Mouse (Mus musculus) G1E (cell line): ENCODE results near the gene Zfp217. TPM values are rescaled to one million over a fixed set of nuclear protein-coding genes. Genes with fewer than 3 reads are reported as not detected.

Experiments used
- ATAC-seq: 2 replicates; pipeline ENCODE4 v1.8.0; 2016; ENCODE audit warnings: mild to moderate bottlenecking; ENCODE audit not compliant: insufficient number of reproducible peaks, poor library complexity, low FRiP score, severe bottlenecking; ENCODE audit errors: extremely low read depth
- DNase-seq: peaks from one replicate; pipeline ENCODE4 v3.0.0; 2012; ENCODE audit warnings: low spot score
- H3K27me3 ChIP-seq: 2 replicates; pipeline ENCODE4 v1.6.1; 2012; ENCODE audit warnings: mild to moderate bottlenecking, low read length, inconsistent platforms; ENCODE audit not compliant: insufficient read depth
- H3K36me3 ChIP-seq: replicated peaks from 2 replicates; pipeline ENCODE3; 2012; ENCODE audit warnings: mild to moderate bottlenecking, inconsistent platforms
- H3K4me1 ChIP-seq: 2 replicates; pipeline ENCODE4 v1.6.1; 2012; ENCODE audit warnings: low read depth, low read length, inconsistent platforms, mixed read lengths; ENCODE audit not compliant: insufficient read depth
- H3K4me3 ChIP-seq: 2 replicates; pipeline ENCODE4 v1.5.1; 2012; ENCODE audit warnings: low read depth, mild to moderate bottlenecking, inconsistent platforms, low read length, moderate library complexity, mixed read lengths
- H3K9me3 ChIP-seq: replicated peaks from 2 replicates; pipeline ENCODE4 v1.6.1; 2012; ENCODE audit warnings: inconsistent platforms
- CTCF ChIP-seq: IDR thresholded peaks from 2 replicates; pipeline ENCODE4 v1.5.1; 2012; ENCODE audit warnings: low read depth, low read length, inconsistent platforms, mixed read lengths
- GATA1 ChIP-seq: IDR thresholded peaks from 2 replicates; pipeline ENCODE4 v1.6.1; 2012; ENCODE audit warnings: borderline replicate concordance, low read length, inconsistent platforms, mixed read lengths
- GATA2 ChIP-seq: IDR thresholded peaks from 2 replicates; pipeline ENCODE4 v1.6.1; 2012; ENCODE audit warnings: low read depth, low read length, inconsistent platforms, borderline replicate concordance
- POLR2AphosphoS5 ChIP-seq: IDR thresholded peaks from 2 replicates; pipeline ENCODE4 v1.6.1; 2012; ENCODE audit warnings: low read depth, low read length, inconsistent platforms; ENCODE audit not compliant: insufficient replicate concordance
- TAL1 ChIP-seq: conservative IDR thresholded peaks from 2 replicates; pipeline ENCODE4 v1.6.1; 2012; ENCODE audit warnings: low read depth, low read length, inconsistent platforms, mixed read lengths
- polyA plus RNA-seq: library from polyadenylated mRNA; stranded (reverse); fragments of >175 nt; gene quantifications from 2 replicates; pipeline ENCODE4 v1.2.3, GENCODE M21; 2012
- total RNA-seq, 2 experiments: library from RNA; stranded (forward) in 1 of 2; stranded (reverse) in 1 of 2; fragments of 200-1000 nt in 1 of 2; fragments of >200 nt in 1 of 2; fragmentation: Nextera tagmentation in 1 of 2; gene quantifications; 2 replicates each; pipeline ENCODE4 v1.2.3; 2014 to 2017

Gene Zfp217
- total and polyA plus RNA-seq, 3 experiments = 22.0 to 46.2 (median 46.0) TPM

- Histone ChIP-seq H3K4me3 (peak overlapping the region; percentile 51; the same call in 1 of the 2 replicates), H3K4me1 (peaks cover 69% of the 10 kb centered on the region), H3K36me3 (peaks cover 58% of the 10 kb centered on the region), H3K9me3 (no peaks in the 10 kb centered on the region), H3K27me3 (no peaks in the 10 kb centered on the region)
- 0 out of 2 replicates have a peak, but pooled peaks have one; percentile 4 for ATAC-seq
- peak; percentile 31 for DNase-seq
- TF ChIP-seq POLR2AphosphoS5 (no peak), TAL1 (no peak), GATA2 (no peak), GATA1 (no peak), CTCF (no peak)
These were observed 20.4 kb downstream of the Zfp217 start for GRCm38 (mm10) chr2:170127523-170127922.

GRCm38 (mm10) chr2:170126266-170126665, 21.6 kb downstream of the Zfp217 start:
- H3K4me3 ChIP-seq = no peak overlapping the region; the same call in 1 of the 2 replicates
- TF ChIP-seq GATA2 (no peak), POLR2AphosphoS5 (no peak), GATA1 (no peak), TAL1 (no peak), CTCF (no peak)
- H3K4me1 ChIP-seq = peaks cover 81% of the 10 kb centered on the region
- H3K36me3 ChIP-seq = peaks cover 71% of the 10 kb centered on the region
- DNase-seq (no peak), ATAC-seq (no peak)
- no peaks in the 10 kb centered on the region for H3K27me3 ChIP-seq
- no peaks in the 10 kb centered on the region for H3K9me3 ChIP-seq

GRCm38 (mm10) chr2:170122197-170122596, 25.7 kb downstream of the Zfp217 start:
- DNase-seq = no peak
- H3K9me3 ChIP-seq = no peaks in the 10 kb centered on the region
- no peak for ATAC-seq
- peaks cover 97% of the 10 kb centered on the region for H3K36me3 ChIP-seq
- no peak for TF ChIP-seq CTCF
- no peak for TF ChIP-seq POLR2AphosphoS5
- TF ChIP-seq GATA1 = no peak
- TF ChIP-seq TAL1 = no peak
- TF ChIP-seq GATA2 = no peak
- no peak overlapping the region for H3K4me3 ChIP-seq
- no peaks in the 10 kb centered on the region for H3K27me3 ChIP-seq
- H3K4me1 ChIP-seq = peaks cover 91% of the 10 kb centered on the region

- Histone ChIP-seq H3K4me1 (peaks cover 88% of the 10 kb centered on the region), H3K27me3 (no peaks in the 10 kb centered on the region), H3K9me3 (no peaks in the 10 kb centered on the region), H3K36me3 (peaks cover 97% of the 10 kb centered on the region), H3K4me3 (peak overlapping the region; percentile 34; the same call in 1 of the 2 replicates)
- no peak for TF ChIP-seq POLR2AphosphoS5
- TF ChIP-seq TAL1 = no peak
- no peak for TF ChIP-seq GATA1
- no peak for TF ChIP-seq GATA2
- no peak for TF ChIP-seq CTCF
- DNase-seq (no peak), ATAC-seq (no peak)
These were observed 27.5 kb downstream of the Zfp217 start for GRCm38 (mm10) chr2:170120139-170121027.

GRCm38 (mm10) chr2:170116704-170117281, 31.1 kb downstream of the Zfp217 start:
- TF ChIP-seq GATA1 (no peak), CTCF (peak; percentile 42; the same call in 1 of the 2 replicates)
- ATAC-seq (peak; percentile 40), DNase-seq (peak; percentile 48)
- Histone ChIP-seq H3K4me3 (no peak overlapping the region), H3K27me3 (no peaks in the 10 kb centered on the region), H3K36me3 (peaks cover 100% of the 10 kb centered on the region), H3K4me1 (peaks cover 80% of the 10 kb centered on the region), H3K9me3 (no peaks in the 10 kb centered on the region)

- Histone ChIP-seq H3K4me1 (peaks cover 39% of the 10 kb centered on the region), H3K9me3 (no peaks in the 10 kb centered on the region), H3K4me3 (no peak overlapping the region), H3K36me3 (peaks cover 100% of the 10 kb centered on the region), H3K27me3 (no peaks in the 10 kb centered on the region)
- TF ChIP-seq CTCF (no peak), GATA2 (no peak), POLR2AphosphoS5 (no peak), GATA1 (no peak), TAL1 (no peak)
- DNase-seq (no peak), ATAC-seq (no peak)
These were observed 37.6 kb downstream of the Zfp217 start for GRCm38 (mm10) chr2:170110306-170110705.
